Mouse (Mus musculus) ES-E14 (cell line): ENCODE results near the gene Gm5089.

Source experiments
- CHD2 ChIP-seq: IDR thresholded peaks from 2 replicates; pipeline ENCODE4 v1.6.1; 2014; ENCODE audit warnings: mild to moderate bottlenecking, low read depth, low read length, inconsistent platforms
- HCFC1 ChIP-seq: IDR thresholded peaks from 2 replicates; pipeline ENCODE4 v1.6.1; 2012; ENCODE audit warnings: low read length, inconsistent platforms, borderline replicate concordance; ENCODE audit not compliant: insufficient read depth
- MAFK ChIP-seq: IDR thresholded peaks from 2 replicates; pipeline ENCODE4 v1.6.1; 2014; ENCODE audit warnings: mild to moderate bottlenecking, low read depth, low read length, inconsistent platforms; ENCODE audit not compliant: insufficient read depth
- ZC3H11A ChIP-seq: IDR thresholded peaks from 2 replicates; pipeline ENCODE4 v1.6.1; 2012; ENCODE audit warnings: low read depth, mild to moderate bottlenecking, inconsistent platforms, low read length, borderline replicate concordance

DNA sequence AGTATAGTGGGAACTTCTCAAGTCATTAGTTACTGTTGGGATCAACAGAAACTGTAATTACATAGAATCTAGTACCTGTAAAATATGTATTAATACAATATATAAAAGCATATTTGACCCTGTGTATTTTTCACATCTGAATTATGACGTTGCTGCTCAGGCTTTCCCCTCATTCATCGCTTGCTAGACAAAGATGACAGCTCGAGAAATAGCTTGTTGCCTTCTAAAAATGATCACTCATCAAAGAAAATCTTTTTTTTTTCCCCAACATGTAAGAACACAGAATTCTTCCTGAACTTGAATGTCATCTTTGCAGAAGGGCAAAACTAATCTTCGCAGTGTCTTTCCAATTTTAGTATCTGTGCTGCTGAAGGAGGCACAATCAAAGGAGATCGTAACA, 63.1 kb downstream of the Gm5089 start:
- TF ChIP-seq CHD2 (no peak), MAFK (no peak), HCFC1 (no peak), ZC3H11A (no peak)
